Mouse (Mus musculus): ENCODE measurements around the gene Pnpla7. TPM values are rescaled to one million over a fixed set of nuclear protein-coding genes. Genes with fewer than 3 reads are reported as not detected.
A peak's percentile ranks its signal among the peaks of the same experiment; 100 is the strongest.

Gene Pnpla7
- polyA plus RNA-seq, 1 experiment from 2014 or later: 6.6 TPM

GRCm38 (mm10) chr2:25078967-25079366, 103.1 kb downstream of the Pnpla7 start:
- Histone ChIP-seq H3K27me3 (ENCODE audit: control insufficient read depth, insufficient read depth, low read depth, low read length) (no peaks in the 10 kb centered on the region), H3K4me1 (replicated peaks; ENCODE audit: control insufficient read depth, insufficient read depth, low read length) (no peaks in the 10 kb centered on the region), H3K36me3 (ENCODE audit: control insufficient read depth, insufficient read depth, low read length) (no peaks in the 10 kb centered on the region), H3K27ac (ENCODE audit: low read length) (no peak overlapping the region), H3K4me2 (ENCODE audit: low read depth, low read length) (no peak overlapping the region), H3K9ac (ENCODE audit: low read length) (no peak overlapping the region), H3K9me3 (ENCODE audit: control insufficient read depth, low read length) (no peaks in the 10 kb centered on the region), H3K4me3 (ENCODE audit: low read length) (no peak overlapping the region)
- 54% methylated on average over 1 of the region's 1 CpGs for WGBS
- ATAC-seq (ENCODE audit: low read depth): no peak

DNA sequence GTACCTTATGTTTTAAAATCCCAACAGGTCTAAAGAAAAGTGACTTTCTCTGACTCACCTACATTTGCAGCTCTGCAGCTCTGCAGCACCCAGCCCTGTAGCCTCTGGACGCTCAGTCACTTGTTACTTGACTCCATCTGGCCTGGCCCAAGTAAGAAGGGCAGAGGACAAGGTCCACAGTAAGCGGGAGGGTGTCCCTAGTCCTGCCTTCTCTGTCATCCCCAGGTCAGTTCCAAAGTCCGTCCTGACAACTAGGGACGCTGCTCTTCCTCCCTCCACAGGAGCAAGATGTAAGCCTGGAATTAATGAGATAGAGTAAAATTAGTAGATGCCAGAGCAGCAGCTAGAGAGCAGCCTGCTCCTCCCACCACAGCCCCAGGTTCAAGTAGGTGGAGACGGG, 104.2 kb downstream of the Pnpla7 start, which contains the start of gene Entpd8:
TSS of gene Entpd8 (plus strand) at position 229 of the 400 bp plus-strand sequence.
- no peaks in the 10 kb centered on the region for H3K36me3 ChIP-seq (ENCODE audit: control insufficient read depth, insufficient read depth, low read length)
- ATAC-seq (ENCODE audit: low read depth): no peak
- no peak within 1 kb of the TSS for H3K27ac ChIP-seq (ENCODE audit: low read length)
- no peak within 1 kb of the TSS for H3K4me2 ChIP-seq (ENCODE audit: low read depth, low read length)
- H3K9ac ChIP-seq (ENCODE audit: low read length): no peak within 1 kb of the TSS
- 52% methylated on average over 5 of the region's 5 CpGs for WGBS
- no peak within 1 kb of the TSS for H3K4me3 ChIP-seq (ENCODE audit: low read length)
- H3K9me3 ChIP-seq (ENCODE audit: control insufficient read depth, low read length): no peaks in the 10 kb centered on the region
- no peaks in the 10 kb centered on the region for H3K4me1 ChIP-seq (replicated peaks; ENCODE audit: control insufficient read depth, insufficient read depth, low read length)
- H3K27me3 ChIP-seq (ENCODE audit: control insufficient read depth, insufficient read depth, low read depth, low read length): no peaks in the 10 kb centered on the region

GRCm38 (mm10) chr2:25083697-25084096, 107.9 kb downstream of the Pnpla7 start:
- no peaks in the 10 kb centered on the region for H3K9me3 ChIP-seq (ENCODE audit: control insufficient read depth, low read length)
- H3K4me3 ChIP-seq (ENCODE audit: low read length): no peak overlapping the region
- H3K9ac ChIP-seq (ENCODE audit: low read length): no peak overlapping the region
- H3K27ac ChIP-seq (ENCODE audit: low read length): no peak overlapping the region
- H3K36me3 ChIP-seq (ENCODE audit: control insufficient read depth, insufficient read depth, low read length): no peaks in the 10 kb centered on the region
- H3K4me1 ChIP-seq (replicated peaks; ENCODE audit: control insufficient read depth, insufficient read depth, low read length): peaks cover 11% of the 10 kb centered on the region
- no peak for ATAC-seq (ENCODE audit: low read depth)
- H3K4me2 ChIP-seq (ENCODE audit: low read depth, low read length): no peak overlapping the region
- 77% methylated on average over 4 of the region's 4 CpGs for WGBS
- no peaks in the 10 kb centered on the region for H3K27me3 ChIP-seq (ENCODE audit: control insufficient read depth, insufficient read depth, low read depth, low read length)

GRCm38 (mm10) chr2:25085571-25085970, 109.7 kb downstream of the Pnpla7 start:
- Histone ChIP-seq H3K27me3 (ENCODE audit: control insufficient read depth, insufficient read depth, low read depth, low read length) (no peaks in the 10 kb centered on the region), H3K4me1 (replicated peaks; ENCODE audit: control insufficient read depth, insufficient read depth, low read length) (peaks cover 11% of the 10 kb centered on the region), H3K36me3 (ENCODE audit: control insufficient read depth, insufficient read depth, low read length) (no peaks in the 10 kb centered on the region), H3K9me3 (ENCODE audit: control insufficient read depth, low read length) (no peaks in the 10 kb centered on the region), H3K9ac (ENCODE audit: low read length) (no peak overlapping the region), H3K27ac (ENCODE audit: low read length) (no peak overlapping the region), H3K4me3 (ENCODE audit: low read length) (no peak overlapping the region), H3K4me2 (ENCODE audit: low read depth, low read length) (no peak overlapping the region)
- WGBS: 89% methylated on average over 5 of the region's 5 CpGs
- no peak for ATAC-seq (ENCODE audit: low read depth)

DNA sequence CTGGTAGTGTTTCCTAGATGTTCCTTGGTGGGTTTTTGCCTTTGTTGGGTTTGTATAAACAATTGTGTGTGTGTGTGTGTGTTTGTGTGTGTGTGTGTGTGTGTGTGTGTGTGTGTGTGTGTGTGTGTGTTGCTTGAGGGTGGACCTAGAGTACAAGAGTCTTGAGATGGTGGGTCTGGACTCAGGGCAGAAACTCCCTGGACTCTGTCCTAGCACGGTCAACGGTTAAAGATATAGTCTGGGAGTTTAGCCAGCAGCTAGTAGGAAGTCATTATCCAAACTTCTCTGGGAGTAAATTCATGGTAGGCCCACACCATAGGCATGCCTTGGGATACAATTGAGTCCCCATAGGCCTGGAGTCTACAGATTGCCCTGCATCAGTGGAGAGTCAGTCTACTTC, 112.0 kb downstream of the Pnpla7 start:
- no peak overlapping the region for H3K27ac ChIP-seq (ENCODE audit: low read length)
- WGBS: 75% methylated on average over 2 of the region's 2 CpGs
- H3K4me3 ChIP-seq (ENCODE audit: low read length): no peak overlapping the region
- H3K27me3 ChIP-seq (ENCODE audit: control insufficient read depth, insufficient read depth, low read depth, low read length): no peaks in the 10 kb centered on the region
- H3K9me3 ChIP-seq (ENCODE audit: control insufficient read depth, low read length): no peaks in the 10 kb centered on the region
- no peak for ATAC-seq (ENCODE audit: low read depth)
- no peaks in the 10 kb centered on the region for H3K36me3 ChIP-seq (ENCODE audit: control insufficient read depth, insufficient read depth, low read length)
- peaks cover 11% of the 10 kb centered on the region for H3K4me1 ChIP-seq (replicated peaks; ENCODE audit: control insufficient read depth, insufficient read depth, low read length)
- no peak overlapping the region for H3K9ac ChIP-seq (ENCODE audit: low read length)
- H3K4me2 ChIP-seq (ENCODE audit: low read depth, low read length): no peak overlapping the region

GRCm38 (mm10) chr2:25088636-25089035, 112.8 kb downstream of the Pnpla7 start:
- H3K27me3 ChIP-seq (ENCODE audit: control insufficient read depth, insufficient read depth, low read depth, low read length): no peaks in the 10 kb centered on the region
- no peaks in the 10 kb centered on the region for H3K9me3 ChIP-seq (ENCODE audit: control insufficient read depth, low read length)
- H3K4me2 ChIP-seq (ENCODE audit: low read depth, low read length): no peak overlapping the region
- 84% methylated on average over 3 of the region's 3 CpGs for WGBS
- peaks cover 11% of the 10 kb centered on the region for H3K4me1 ChIP-seq (replicated peaks; ENCODE audit: control insufficient read depth, insufficient read depth, low read length)
- no peak for ATAC-seq (ENCODE audit: low read depth)
- no peak overlapping the region for H3K9ac ChIP-seq (ENCODE audit: low read length)
- no peak overlapping the region for H3K4me3 ChIP-seq (ENCODE audit: low read length)
- no peak overlapping the region for H3K27ac ChIP-seq (ENCODE audit: low read length)
- no peaks in the 10 kb centered on the region for H3K36me3 ChIP-seq (ENCODE audit: control insufficient read depth, insufficient read depth, low read length)

DNA sequence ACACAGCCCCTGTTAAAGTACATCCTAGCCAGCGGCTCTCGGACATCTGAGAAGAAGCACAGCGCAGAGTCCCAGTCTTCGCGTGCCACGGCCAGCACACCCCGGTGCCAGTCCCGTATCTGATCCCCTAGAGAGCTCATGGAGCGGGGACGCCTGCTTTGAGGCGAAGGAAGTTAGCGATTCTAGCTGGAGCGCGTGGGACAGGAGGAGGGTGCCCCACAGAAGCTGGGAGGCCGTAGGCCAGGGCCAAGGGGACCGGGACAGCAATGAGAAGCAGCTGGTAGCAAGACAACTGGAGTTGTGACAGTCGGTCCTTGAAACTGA, 118.9 kb downstream of the Pnpla7 start:
- peak overlapping the region; percentile 30 for H3K4me2 ChIP-seq (ENCODE audit: low read depth, low read length)
- H3K36me3 ChIP-seq (ENCODE audit: control insufficient read depth, insufficient read depth, low read length): no peaks in the 10 kb centered on the region
- no peaks in the 10 kb centered on the region for H3K27me3 ChIP-seq (ENCODE audit: control insufficient read depth, insufficient read depth, low read depth, low read length)
- peak; percentile 29; the same call in 1 of the 2 replicates for ATAC-seq (ENCODE audit: low read depth)
- H3K4me1 ChIP-seq (replicated peaks; ENCODE audit: control insufficient read depth, insufficient read depth, low read length): no peaks in the 10 kb centered on the region
- no peaks in the 10 kb centered on the region for H3K9me3 ChIP-seq (ENCODE audit: control insufficient read depth, low read length)
- 33% methylated on average over 17 of the region's 17 CpGs for WGBS
- peak overlapping the region; percentile 24 for H3K4me3 ChIP-seq (ENCODE audit: low read length)
- H3K9ac ChIP-seq (ENCODE audit: low read length): no peak overlapping the region
- no peak overlapping the region for H3K27ac ChIP-seq (ENCODE audit: low read length)

- H3K27me3 ChIP-seq (ENCODE audit: control insufficient read depth, insufficient read depth, low read depth, low read length): no peaks in the 10 kb centered on the region
- peak; percentile 83 for ATAC-seq (ENCODE audit: low read depth)
- H3K9me3 ChIP-seq (ENCODE audit: control insufficient read depth, low read length): no peaks in the 10 kb centered on the region
- H3K4me2 ChIP-seq (ENCODE audit: low read depth, low read length): peak within 1 kb of the TSS; percentile 30
- no peaks in the 10 kb centered on the region for H3K4me1 ChIP-seq (replicated peaks; ENCODE audit: control insufficient read depth, insufficient read depth, low read length)
- peak within 1 kb of the TSS; percentile 24 for H3K4me3 ChIP-seq (ENCODE audit: low read length)
- no peak within 1 kb of the TSS for H3K9ac ChIP-seq (ENCODE audit: low read length)
- no peak within 1 kb of the TSS for H3K27ac ChIP-seq (ENCODE audit: low read length)
- H3K36me3 ChIP-seq (ENCODE audit: control insufficient read depth, insufficient read depth, low read length): no peaks in the 10 kb centered on the region
- WGBS: 38% methylated on average over 28 of the region's 28 CpGs
Observed at GRCm38 (mm10) chr2:25095109-25095850, 119.4 kb downstream of the Pnpla7 start, which contains the start of gene Noxa1. TSS of gene Noxa1 (minus strand) at chr2:25095149.

- no peak overlapping the region for H3K27ac ChIP-seq (ENCODE audit: low read length)
- no peak overlapping the region for H3K4me2 ChIP-seq (ENCODE audit: low read depth, low read length)
- ATAC-seq (ENCODE audit: low read depth): no peak
- no peaks in the 10 kb centered on the region for H3K4me1 ChIP-seq (replicated peaks; ENCODE audit: control insufficient read depth, insufficient read depth, low read length)
- H3K4me3 ChIP-seq (ENCODE audit: low read length): no peak overlapping the region
- no peaks in the 10 kb centered on the region for H3K27me3 ChIP-seq (ENCODE audit: control insufficient read depth, insufficient read depth, low read depth, low read length)
- no peak overlapping the region for H3K9ac ChIP-seq (ENCODE audit: low read length)
- 49% methylated on average over 3 of the region's 3 CpGs for WGBS
- no peaks in the 10 kb centered on the region for H3K9me3 ChIP-seq (ENCODE audit: control insufficient read depth, low read length)
- H3K36me3 ChIP-seq (ENCODE audit: control insufficient read depth, insufficient read depth, low read length): no peaks in the 10 kb centered on the region
Observed at GRCm38 (mm10) chr2:25098005-25098615, 122.3 kb downstream of the Pnpla7 start.

Measured in lung, embryonic 16.5 days (tissue).